Mouse (Mus musculus): Measurements from ENCODE around the gene Vmp1.

Gene Vmp1

GRCm38 (mm10) chr11:86570261-86570746, 113.3 kb downstream of the Vmp1 start:
- no peak for DNase-seq (ENCODE audit: low spot score)

- DNase-seq (ENCODE audit: low spot score): peak; percentile 39
Observed at GRCm38 (mm10) chr11:86568425-86568824, 115.2 kb downstream of the Vmp1 start.

GRCm38 (mm10) chr11:86558258-86558657, 125.4 kb downstream of the Vmp1 start:
- no peak for DNase-seq (ENCODE audit: low spot score)

GRCm38 (mm10) chr11:86553525-86553924, 130.1 kb downstream of the Vmp1 start:
- no peak for DNase-seq (ENCODE audit: low spot score)

- no peak for DNase-seq (ENCODE audit: low spot score)
Observed at GRCm38 (mm10) chr11:86547412-86547811, 136.2 kb downstream of the Vmp1 start.

- DNase-seq (ENCODE audit: low spot score): peak; percentile 26
Observed at GRCm38 (mm10) chr11:86545556-86545955, 138.1 kb downstream of the Vmp1 start.

- peak; percentile 100 for DNase-seq (ENCODE audit: low spot score)
Observed at GRCm38 (mm10) chr11:86544639-86545299, 138.9 kb downstream of the Vmp1 start, which contains the start of the genes Rps6kb1 and Tubd1. Rps6kb1 (minus strand) TSS chr11:86544805. Tubd1 (plus strand) TSS chr11:86544991.

GRCm38 (mm10) chr11:86543960-86544638, 139.5 kb downstream of the Vmp1 start:
- peak; percentile 35 for DNase-seq (ENCODE audit: low spot score)

GRCm38 (mm10) chr11:86542851-86543250, 140.8 kb downstream of the Vmp1 start:
- no peak for DNase-seq (ENCODE audit: low spot score)

GRCm38 (mm10) chr11:86540476-86540845, 143.2 kb downstream of the Vmp1 start:
- no peak for DNase-seq (ENCODE audit: low spot score)

- no peak for DNase-seq (ENCODE audit: low spot score)
Observed at GRCm38 (mm10) chr11:86539716-86540475, 143.7 kb downstream of the Vmp1 start.

- DNase-seq (ENCODE audit: low spot score): no peak
Observed at GRCm38 (mm10) chr11:86538786-86539185, 144.8 kb downstream of the Vmp1 start.

GRCm38 (mm10) chr11:86534201-86534910, 149.3 kb downstream of the Vmp1 start:
- no peak for DNase-seq (ENCODE audit: low spot score)

All from c-Kit-positive CD71-positive TER-119-positive erythroid progenitor cells, embryonic 14.5 days (primary cell).